Mouse (Mus musculus) G1E (cell line): Measurements from ENCODE around the gene Olfr209.

Experiments
- CTCF ChIP-seq: IDR thresholded peaks from 2 replicates; pipeline ENCODE4 v1.5.1; 2012; ENCODE audit warnings: low read depth, low read length, inconsistent platforms, mixed read lengths
- GATA1 ChIP-seq: IDR thresholded peaks from 2 replicates; pipeline ENCODE4 v1.6.1; 2012; ENCODE audit warnings: borderline replicate concordance, low read length, inconsistent platforms, mixed read lengths
- GATA2 ChIP-seq: IDR thresholded peaks from 2 replicates; pipeline ENCODE4 v1.6.1; 2012; ENCODE audit warnings: low read depth, low read length, inconsistent platforms, borderline replicate concordance
- POLR2AphosphoS5 ChIP-seq: IDR thresholded peaks from 2 replicates; pipeline ENCODE4 v1.6.1; 2012; ENCODE audit warnings: low read depth, low read length, inconsistent platforms; ENCODE audit not compliant: insufficient replicate concordance
- TAL1 ChIP-seq: conservative IDR thresholded peaks from 2 replicates; pipeline ENCODE4 v1.6.1; 2012; ENCODE audit warnings: low read depth, low read length, inconsistent platforms, mixed read lengths

DNA sequence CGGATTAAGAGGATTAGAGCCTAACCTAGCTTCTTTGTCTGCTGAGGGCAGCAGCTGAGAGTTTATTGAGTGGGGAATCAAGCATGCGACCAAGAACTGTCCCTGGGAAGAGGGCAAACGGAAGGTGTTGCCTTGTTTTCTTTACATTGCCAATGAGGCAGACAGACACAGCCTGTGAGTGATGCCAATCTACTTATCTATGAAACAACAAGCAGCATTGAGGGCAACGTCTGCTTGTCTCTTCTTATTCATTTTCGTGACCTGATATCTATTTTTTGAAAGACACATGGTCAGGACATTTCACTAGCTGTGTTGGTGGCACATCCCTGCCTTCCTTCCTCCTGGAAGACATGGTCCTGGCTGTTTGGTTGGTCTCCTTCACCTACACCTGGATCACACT lies 43.2 kb upstream of the Olfr209 start, which contains the start of gene Gabrr3:
- TF ChIP-seq CTCF: no peak
- no peak for TF ChIP-seq GATA1
- TF ChIP-seq TAL1: no peak
- TF ChIP-seq POLR2AphosphoS5: no peak
- TF ChIP-seq GATA2: no peak
